Mouse (Mus musculus): ENCODE measurements at regions not wholly inside any gene's neighbourhood (a gene's known extent, or its start where the extent isn't known, plus 50 kb on each side); places are given as distances from the start of the nearest gene placed in this dataset.

GRCm38 (mm10) chr1:153601928-153602631 is 50.7 kb upstream of the Rgs8 start:
- intact Hi-C loops (cut with DNase I), result no loop called here
- peak in 1 of 2 experiments; percentile 11 for DNase-seq

- DNase-seq, result no peak
- intact Hi-C loops (cut with DNase I), result no loop called here
These were observed 50.2 kb upstream of the Rgs8 start for GRCm38 (mm10) chr1:153602632-153602965.

Data from heart, postnatal 10 days (tissue).